Mouse (Mus musculus) cerebellum, postnatal 14 days (tissue): ENCODE data around the gene Zfp654.
"Not testable (repeated sequence)": the region's sequence is repeated elsewhere in the genome, so short reads cannot be mapped to it uniquely, and the experiment has no call there.

Source experiments
- DNase-seq, 2 experiments: peaks; one replicate each; pipeline ENCODE4 v3.0.0; 2021; ENCODE audit warnings: mixed read lengths in 2 of 2

The Zfp654 gene

DNA sequence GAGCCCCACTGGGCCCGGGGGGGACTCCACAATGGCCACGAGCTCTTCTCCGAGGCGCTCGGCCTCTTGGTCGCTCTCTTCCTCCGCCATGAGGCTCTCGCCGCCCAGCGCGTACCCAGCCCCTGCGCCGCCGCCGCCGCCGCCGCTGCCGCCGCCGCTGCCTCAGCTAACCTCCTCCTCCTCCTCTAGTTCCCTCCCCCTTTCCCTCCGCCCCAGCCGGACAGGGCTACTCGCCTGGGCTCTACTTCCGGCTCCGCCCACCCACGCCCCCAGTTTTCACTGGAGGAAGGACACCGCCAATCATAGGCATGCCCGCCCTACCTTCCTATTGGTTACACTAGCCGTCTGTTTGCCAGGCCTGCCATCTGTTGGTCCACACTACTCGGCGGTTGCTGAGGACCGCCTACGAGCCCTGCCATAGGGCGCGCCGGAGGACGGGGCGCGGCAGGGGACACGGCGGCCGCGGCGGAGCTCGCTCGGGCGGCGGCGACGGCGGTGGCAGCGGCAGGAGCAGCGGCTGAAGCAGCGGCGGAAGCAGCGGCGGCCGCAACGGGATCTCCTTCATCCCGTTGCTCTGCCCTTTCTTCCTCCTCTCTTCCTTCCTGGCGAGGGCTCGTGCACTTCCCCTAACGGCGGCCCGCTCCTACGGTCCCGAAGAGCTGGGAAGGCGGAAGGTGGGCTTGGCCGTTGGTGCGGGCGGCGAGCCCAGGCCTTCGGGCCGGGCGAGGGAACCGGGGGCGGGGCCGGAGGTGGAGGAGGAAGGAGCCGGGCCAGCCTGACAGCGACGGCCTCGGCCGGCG, at the start of gene Zfp654, which contains the start of gene Cggbp1:
TSS of gene Zfp654 (minus strand) at position 90 of the 800 bp plus-strand sequence.
TSS of gene Cggbp1 (plus strand) at position 434 of the 800 bp plus-strand sequence.
- peak; percentile 99 for DNase-seq

DNA sequence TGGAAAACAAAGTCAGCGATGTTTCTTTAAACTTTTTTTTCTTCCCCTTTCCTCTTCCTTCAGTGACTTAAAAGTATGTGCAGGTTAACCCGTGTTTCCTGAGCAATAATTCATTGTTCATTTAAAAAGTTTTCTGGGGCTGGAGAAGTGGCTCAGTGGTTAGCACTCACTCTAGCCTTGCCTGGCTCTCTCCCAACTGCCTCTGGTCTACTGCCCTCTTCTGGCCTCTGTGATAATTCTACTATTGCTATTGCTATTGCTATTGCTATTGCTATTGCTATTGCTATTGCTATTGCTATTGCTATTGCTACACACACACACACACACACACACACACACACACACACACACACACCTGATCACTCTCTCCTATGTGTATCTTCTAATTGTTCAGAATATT, 47.6 kb upstream of the Zfp654 start:
- DNase-seq: peak in 1 of 2 experiments; percentile 4

DNA sequence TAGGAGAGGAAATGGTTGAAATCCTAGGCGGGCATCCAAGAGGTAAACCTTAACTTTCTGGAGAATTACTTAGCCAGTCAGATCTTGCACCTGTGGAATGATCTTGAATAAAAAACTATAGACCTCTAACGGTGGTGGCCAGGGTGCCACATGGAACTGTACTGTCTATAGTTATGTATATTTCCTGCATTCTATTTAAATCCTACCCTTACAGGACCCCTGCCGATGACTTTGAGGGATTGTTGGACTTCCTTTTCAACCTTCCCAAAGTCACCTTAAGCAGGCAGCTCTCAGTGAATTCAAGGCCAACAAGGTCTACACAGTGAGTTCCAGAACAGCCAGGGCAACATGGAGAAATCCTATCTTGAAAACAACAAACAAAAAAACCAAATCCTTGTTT, 38.0 kb upstream of the Zfp654 start:
- DNase-seq: no peak

DNA sequence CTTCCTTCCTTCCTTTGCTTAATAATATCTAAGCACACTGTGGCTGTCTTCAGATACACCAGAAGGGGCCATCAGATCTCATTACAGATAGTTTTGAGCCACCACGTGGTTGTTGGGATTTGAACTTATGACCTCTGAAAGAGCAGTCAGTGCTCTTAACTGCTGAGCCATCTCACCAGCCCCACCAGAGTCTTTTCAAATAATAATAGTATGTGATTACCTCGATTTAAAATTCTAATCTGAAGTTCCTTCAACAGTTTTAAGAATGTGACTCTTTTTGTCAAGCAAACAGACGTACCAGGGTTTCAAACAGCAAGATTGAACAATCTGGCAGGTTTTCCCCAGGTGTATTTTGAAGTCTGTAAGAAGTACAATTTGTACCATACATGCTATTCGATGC, 34.1 kb upstream of the Zfp654 start:
- no peak for DNase-seq

DNA sequence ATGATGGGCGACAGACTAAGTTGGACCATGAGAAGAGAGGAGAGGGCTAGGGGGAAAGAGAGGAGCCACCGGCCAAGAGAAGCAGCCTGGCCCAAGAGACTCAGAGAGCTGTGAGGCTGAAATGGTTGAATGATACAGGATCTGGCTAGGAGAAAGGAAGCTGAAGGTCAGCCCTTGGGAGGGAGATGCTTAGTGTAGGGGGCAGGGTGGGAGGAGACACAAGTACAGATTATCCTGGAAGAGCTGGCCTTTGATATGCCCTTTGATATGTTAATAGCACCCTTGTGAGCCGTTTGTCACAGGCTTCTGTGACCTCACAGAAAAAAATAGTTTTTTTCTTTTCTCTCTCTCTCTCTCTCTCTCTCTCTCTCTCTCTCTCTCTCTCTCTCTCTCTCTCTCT, 33.7 kb upstream of the Zfp654 start:
- DNase-seq: no peak

DNA sequence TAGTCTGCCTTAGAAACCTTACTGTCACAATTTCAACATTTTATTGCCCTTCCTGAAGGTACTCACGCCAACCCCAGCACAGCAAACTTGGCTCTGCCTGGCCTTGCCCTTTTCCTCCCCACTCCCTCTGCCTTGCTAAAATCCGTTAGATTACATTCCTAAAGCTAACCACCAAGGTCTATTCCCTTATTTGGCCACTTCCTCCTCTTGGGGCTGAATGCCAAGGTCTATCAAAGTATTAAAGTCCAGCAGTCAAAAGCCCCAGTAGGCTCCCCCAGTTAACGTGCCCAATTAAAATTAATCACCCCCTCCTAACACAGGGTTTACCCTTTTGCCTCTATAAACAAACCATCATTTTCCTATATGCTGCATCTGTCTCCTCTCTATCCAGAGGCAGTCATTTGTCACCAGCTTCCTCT, 33.0 kb upstream of the Zfp654 start:
- no peak for DNase-seq

DNA sequence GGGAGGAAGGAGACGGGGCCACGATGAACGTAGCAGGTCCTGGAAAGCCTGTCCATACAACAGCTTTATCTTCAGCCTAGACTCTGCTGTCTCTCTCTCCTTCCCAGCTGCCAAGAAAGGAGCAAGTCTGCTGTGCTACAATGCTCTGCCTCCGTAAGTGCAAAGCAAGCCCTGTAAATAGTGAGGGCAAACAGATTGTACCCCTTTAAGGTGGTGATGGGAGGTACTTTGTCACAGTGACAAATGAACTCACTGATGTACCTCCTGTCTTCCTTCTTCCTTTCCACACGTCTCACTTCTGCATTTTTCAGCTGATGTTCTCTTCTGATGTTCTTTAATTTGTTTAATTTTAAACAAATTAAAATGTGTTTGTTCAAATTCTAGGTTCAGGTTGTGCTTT, 32.4 kb upstream of the Zfp654 start:
- no peak for DNase-seq

DNA sequence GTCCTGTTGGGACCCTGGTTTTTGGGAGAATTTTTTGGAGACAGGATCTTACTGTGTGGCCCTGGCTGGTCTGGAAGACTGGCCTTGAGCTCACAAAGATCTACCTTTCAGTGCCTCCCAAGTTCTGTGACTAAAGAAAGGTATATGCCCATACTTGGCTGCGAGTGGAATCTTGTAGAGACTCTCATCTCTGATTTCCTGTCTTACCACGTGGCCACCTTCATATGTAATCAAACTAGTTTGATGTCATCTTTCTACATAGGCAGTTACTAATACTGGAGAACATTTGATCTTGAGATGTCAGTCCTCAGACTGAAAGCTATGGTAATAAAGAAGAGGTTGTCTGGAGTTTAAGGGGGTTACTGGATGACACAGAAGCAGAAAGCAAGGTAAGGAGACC, 30.0 kb upstream of the Zfp654 start:
- no peak for DNase-seq

DNA sequence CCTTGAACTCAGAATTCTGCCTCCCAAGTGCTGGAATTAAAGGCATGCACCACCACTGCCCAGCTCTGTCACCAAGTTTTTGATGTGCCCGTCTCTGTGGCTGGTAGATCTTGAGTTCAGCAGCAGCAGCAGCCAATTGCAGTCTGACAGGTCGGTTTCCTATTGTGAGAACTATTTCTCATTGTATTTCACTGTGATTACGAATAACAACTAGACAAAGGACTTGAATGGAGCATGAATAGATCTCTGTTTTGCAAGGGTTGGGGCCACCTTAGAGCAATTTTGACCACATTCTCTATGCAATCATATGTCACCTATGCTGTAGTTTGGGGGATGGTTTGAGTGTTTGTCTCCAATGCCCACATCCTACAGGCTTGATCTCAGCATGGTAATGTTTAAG, 29.5 kb upstream of the Zfp654 start:
- no peak for DNase-seq

DNA sequence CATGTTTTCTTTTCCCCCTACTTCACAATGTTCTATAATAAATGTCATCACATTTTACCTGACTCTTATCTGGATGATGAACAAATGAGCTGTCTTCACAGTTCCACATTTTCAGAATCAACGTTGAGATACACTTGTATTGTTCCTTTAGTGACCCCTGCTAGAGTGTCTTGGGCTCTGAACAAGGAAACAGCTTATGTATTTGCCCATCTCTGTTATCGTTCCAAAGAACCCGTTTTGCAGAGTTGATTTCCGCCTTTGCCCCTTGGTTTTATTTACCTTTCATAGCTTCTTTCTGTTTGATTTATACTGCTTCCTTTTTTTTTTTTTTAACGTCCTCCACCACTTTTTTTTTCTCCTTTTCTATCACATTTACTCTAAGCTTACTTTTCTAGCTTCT, 28.3 kb upstream of the Zfp654 start:
- DNase-seq: no peak

DNA sequence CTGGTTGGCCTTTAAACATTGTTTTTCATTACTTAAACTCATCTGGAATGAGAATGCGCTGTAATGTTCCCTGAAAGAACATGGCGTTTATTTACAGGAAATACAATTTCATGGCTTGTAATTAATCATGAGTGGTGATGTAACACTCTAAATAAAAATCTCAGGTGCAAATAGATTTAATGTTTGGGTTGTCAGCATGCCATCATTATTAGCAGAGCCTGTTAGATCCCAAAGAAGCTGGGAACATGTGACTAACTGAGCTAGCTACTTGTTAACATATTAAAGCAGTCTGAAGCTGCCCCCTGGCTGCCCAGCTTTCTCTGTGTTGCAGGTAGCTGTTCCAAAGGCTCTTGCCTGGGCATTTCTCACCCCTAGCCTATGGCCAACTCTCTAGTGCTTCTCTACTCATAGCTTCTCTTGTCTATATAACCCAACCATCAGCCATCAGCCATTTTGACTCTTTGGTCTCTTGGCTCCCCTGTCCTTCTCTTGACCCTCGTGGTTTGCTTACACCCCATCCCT, 27.2 kb upstream of the Zfp654 start:
- DNase-seq: no peak

DNA sequence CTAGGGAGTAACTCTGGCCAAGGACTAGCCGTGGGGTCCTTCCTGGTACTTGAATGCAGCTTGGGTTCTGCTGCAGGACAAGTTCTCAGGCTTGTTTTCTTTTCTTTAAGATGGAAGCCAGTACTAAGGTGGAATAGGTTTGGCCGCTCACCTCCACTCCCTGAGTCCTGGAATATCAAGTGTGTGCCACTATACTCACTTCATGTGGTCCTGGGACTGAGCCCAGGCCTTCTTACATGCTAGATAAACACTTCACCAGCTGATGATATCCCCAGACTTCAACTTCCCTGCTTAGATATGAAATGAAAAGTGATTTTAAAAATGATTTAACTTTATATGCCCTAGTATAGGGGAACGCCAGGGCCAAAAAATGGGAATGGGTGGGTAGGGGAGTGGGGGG, 25.9 kb upstream of the Zfp654 start:
- DNase-seq: no peak

DNA sequence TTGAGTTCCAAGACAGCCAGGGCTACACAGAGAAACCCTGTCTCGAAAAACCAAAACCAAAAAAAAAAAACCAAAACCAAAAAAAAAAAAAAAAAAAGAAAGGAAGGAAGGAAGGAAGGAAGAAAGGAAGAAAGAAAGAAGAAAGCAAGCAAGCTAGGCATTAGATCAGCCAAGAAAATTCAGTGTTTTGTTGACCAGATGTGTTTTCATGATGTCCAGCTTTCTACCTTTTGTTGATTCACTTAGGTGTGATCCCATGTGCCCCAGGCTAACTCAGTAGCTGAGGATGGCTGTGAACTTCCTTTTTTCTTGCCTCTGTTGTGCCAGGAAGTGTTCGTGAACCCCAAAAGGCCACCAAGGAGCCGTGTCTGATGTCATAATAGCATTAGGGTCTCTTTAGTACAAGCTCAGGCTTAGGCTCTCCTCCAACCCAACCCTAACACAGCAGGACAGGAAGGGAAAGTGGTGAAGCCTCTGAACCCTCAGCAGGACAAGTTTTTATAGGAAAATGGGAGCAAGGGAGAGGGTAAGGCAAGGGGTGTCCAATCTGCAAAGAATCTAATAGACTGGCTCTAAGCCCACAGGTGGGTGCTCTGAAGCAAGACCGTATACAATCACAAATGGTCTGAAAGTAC, 25.3 kb upstream of the Zfp654 start:
- DNase-seq: no peak

DNA sequence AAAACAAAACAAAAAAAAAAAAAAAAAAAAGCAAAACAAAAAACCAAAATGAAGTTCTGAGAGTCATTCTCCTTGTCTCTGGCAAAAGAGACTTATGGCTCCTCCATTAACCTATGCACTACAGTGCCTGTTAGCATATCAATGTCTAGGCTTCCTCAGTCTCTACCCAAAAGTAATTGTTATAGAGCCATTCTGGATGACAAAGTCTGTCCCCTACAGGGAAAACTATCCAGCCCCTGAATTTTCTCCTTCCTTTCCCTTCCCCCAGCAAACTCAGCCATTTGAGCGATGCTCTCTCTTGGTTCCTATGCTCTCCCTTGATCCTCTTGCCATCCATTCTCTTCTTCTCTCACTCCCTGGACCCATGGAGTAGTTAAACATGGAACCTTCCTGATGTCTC, 24.4 kb upstream of the Zfp654 start:
- DNase-seq: no peak

DNA sequence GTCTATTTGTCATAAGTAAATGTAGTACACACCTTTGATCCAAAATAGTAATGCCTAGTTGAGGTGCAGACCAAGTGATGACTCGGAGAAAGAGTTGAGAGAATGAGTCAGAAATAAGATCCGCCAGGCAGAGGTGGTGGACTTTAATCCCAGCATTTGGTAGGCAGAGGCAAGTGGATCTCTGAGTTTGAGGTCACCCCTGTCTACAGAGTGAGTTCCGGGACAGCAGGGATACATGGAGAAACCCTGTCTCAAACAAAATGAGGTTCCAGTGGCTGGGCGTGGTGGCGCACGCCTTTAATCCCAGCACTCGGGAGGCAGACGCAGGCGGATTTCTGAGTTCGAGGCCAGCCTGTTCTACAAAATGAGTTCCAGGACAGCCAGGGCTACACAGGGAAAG, 23.9 kb upstream of the Zfp654 start:
- no peak for DNase-seq

DNA sequence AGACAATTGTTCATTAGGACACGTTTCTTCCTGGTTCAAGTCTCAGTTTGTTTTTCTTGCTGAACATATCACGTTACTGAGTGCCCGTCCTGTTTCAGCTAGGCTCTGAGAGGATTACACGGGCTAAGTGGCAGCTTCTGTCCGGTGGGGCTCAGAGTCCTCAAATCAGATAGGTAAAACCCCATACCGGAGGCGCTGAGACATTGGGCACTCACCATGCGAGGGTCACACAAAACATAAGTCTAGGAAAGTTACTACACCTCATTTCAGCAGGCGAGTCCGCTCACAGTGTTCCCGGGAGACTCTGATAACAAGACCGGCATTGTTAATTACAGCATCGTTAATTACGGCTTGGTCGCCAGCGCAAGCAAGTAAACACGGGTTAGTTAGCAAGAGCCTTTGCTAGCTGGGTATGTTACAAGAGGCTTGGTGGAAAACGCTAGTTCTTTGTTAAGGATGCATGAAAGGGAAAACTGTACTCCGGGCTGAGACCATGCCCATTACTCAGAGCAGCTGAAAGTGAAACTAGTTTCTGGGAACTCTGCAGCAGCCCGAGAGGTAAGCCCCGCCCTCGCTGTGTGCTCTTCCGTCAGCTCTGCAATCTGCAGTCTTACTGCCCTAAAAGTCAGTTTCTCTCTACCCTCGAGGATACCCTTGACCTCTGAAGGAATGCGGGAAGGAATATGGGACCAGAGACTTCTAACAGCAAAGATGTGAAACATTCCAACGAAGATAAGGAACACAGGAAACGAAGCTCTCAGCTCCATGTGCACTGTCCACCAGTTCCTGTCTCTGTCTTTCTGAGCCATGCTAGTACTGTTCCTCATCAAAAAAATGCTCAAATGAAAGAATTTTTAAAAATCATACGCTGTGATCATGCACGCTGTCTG, 22.2 kb upstream of the Zfp654 start:
- peak; percentile 22 to 35 for DNase-seq

DNA sequence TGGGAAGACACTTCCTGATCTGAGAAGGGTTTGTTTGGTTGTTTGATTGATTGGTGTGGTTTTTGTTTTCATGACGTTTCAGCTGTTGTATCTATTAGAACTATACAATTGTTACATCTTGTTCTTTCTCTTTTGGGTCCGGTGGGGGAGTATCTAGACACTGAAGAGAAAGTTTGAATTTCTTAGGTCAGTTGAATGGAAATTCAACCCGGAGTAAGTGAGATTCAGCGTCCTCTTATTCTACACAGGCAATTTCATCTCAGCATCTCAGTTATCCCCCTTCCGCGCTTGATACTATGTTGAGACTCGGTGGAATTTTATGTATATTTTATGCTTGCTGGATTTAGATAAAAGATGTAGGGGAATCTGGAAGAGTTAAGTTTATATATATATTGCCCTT, 21.4 kb upstream of the Zfp654 start:
- DNase-seq: no peak

DNA sequence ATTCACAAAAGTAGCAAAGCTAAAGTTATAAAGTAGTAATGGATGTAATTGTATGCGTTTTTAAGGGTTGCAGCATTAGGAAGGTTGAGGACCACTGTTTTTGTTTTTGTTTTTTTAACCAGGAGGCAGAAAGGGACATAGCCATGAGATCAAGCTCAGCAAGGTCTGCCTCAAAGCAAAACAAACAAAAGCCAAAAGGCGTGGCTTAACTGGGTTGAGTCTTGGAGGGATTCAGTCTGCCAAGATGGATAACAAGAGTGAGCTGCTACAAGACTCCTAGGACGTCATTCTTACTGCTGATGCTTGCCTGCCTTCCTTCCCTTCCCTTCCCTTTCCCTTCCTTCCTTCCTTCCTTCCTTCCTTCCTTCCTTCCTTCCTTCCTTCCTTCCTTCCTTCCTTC, 20.8 kb upstream of the Zfp654 start:
- DNase-seq: no peak

DNA sequence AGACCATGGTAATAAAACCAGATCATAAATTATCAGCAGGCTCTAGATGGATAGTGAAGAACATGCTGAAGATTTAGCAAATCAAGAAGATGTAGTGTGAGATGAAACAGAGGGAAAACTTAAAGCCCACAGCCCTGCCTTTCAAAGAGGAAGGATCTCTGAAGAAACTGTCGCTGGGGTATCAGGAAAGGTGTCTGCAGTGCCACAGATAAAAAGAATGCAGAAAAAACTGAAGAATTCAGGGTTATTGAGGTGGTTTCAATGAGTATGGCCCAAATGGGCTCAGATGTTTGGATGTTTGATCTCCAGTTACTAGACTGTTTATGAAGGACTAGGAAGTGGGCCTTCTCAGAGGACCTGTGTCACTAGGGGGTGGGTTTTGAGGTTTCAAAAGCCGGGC, 18.2 kb upstream of the Zfp654 start:
- DNase-seq: no peak

DNA sequence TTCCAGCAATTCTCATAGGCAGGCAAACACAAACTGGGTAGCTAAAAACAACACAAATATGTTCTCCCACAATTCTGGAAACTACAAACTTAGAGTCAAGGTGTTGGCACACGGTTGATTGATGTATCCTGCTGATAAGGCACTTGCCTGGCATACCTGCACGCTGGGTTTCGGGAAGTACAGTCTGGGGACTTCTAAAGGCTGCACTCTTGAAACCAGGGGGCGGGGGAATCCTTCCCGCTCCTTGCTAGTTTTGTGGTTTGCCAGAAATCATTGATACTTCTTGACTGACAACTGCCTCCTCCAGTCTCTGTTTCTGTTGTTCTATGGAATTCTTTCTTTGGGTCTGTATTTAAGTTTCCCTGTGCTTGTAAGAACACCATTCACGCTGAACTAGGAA, 17.2 kb upstream of the Zfp654 start:
- no peak for DNase-seq

DNA sequence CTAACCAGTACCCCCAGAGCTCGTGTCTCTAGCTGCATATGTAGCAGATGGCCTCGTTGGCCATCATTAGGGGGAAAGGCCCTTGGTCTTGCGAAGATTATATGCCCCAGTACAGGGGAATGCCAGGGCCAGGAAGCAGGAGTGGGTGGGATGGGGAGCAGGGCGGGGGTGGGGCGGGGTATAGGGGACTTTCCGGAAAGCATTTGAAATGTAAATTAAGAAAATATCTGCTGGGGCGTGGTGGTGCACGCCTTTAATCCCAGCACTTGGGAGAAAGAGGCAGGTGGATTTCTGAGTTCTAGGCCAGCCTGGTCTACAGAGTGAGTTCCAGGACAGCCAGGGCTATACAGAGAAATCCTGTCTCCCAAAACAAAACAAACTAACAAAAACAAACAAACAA, 14.4 kb upstream of the Zfp654 start:
- not testable (repeated sequence) for DNase-seq

DNA sequence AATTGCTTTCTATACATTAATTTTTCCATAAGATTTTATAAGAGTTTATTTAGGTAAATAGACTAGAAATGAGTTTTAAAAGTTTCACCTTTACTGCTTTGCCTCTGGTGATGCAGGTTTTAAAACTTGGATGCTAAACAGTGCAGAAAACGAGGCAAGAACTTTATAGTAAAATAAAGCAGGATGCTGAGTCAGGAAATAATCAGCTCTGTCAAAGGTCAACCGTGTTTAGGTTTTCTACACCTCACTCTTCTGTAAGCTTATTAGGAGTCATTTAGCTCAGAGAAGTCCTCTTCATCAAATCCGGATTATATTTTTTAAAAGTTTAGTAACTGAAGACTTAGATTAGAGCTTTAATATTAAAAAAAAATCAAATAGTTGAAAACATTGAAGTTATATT, 5.5 kb upstream of the Zfp654 start:
- no peak for DNase-seq

DNA sequence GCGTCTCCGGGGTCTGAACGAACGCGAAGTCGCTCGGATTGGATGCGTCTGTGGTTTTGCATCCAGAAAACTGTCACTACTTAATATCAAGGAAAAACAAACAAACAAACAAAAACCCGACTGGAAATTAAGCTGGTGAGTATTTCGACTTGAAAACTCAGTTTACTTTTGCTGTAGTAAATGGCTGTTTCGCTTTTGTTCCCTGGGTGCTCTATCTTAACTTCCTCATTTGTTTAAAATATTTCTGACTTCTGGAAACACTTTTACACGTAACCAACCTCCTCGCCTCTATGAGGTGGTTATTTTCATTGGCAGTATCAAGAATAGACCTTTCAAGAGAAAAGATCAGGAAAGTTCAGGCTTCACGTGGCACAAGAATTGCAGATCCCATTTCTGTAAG, 1.4 kb upstream of the Zfp654 start:
- no peak for DNase-seq
